Mouse (Mus musculus): Measurements from ENCODE around the gene Pdgfc.

DNA sequence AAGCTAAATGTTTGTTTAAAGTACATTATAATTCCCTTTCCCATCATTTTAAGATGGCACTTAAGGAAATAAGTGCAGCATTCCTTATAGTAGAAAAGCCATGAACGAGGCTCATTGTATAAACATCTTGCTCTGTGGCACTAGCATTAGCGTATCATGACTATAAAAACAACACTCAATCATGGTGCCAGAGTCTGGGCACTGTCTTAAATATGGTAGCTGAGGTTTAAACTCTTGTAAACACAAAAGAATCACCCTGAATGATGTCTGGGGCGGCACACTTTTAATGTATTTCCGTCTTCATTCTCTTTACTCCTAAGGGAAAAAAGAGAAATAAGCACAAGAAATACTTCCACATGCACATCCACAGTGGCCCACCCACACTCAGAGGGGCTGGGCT, 192.1 kb downstream of the Pdgfc start:
- TF ChIP-seq CTCF (IDR thresholded peaks at IDR 0.05; ENCODE audit: extremely low read depth, insufficient read depth, low read length) = no peak
- TF ChIP-seq POLR2A (IDR thresholded peaks at IDR 0.05; ENCODE audit: extremely low read depth, insufficient read depth, low read length) = no peak

Measured in cortical plate, adult 2 months (tissue).